Mouse (Mus musculus) ES-E14 (cell line): ENCODE measurements at regions not wholly inside any gene's neighbourhood (a gene's known extent, or its start where the extent isn't known, plus 50 kb on each side); places are given as distances from the start of the nearest gene placed in this dataset.

Experiments
- CHD2 ChIP-seq: IDR thresholded peaks from 2 replicates; pipeline ENCODE4 v1.6.1; 2014; ENCODE audit warnings: mild to moderate bottlenecking, low read depth, low read length, inconsistent platforms
- HCFC1 ChIP-seq: IDR thresholded peaks from 2 replicates; pipeline ENCODE4 v1.6.1; 2012; ENCODE audit warnings: low read length, inconsistent platforms, borderline replicate concordance; ENCODE audit not compliant: insufficient read depth
- MAFK ChIP-seq: IDR thresholded peaks from 2 replicates; pipeline ENCODE4 v1.6.1; 2014; ENCODE audit warnings: mild to moderate bottlenecking, low read depth, low read length, inconsistent platforms; ENCODE audit not compliant: insufficient read depth
- ZC3H11A ChIP-seq: IDR thresholded peaks from 2 replicates; pipeline ENCODE4 v1.6.1; 2012; ENCODE audit warnings: low read depth, mild to moderate bottlenecking, inconsistent platforms, low read length, borderline replicate concordance

DNA sequence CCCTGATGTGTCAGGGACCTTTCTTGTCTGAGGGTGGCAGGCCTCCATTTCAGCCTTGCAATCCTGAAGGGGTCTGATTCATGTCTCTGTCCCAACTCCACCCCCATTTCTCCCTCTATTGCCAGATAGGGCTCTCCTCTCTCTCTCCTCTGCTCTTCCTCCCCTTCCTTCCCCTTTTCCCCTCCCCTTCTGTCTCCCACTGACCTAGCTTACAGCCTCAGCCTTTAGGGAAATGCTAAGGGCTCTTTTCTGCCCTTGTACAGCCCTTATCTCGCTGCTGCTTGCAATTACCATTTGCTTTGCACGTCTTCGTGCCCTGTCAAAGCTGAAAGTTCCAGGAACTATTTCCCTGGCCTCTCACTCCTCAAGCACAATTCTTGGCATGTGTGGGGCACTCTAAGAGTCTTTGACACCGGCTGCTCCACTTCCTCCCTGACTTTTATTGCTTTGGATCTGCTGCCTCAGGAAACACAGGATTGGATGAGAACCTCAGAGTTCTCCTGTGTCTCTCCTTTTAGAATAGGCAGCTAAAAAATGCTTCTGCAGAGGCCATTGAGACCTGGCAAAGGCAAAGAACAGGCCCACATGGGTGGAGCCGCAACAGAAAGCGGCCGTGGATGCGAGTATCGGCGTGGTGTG, 77.9 kb upstream of the Cnksr3 start:
- TF ChIP-seq MAFK = no peak
- no peak for TF ChIP-seq ZC3H11A
- no peak for TF ChIP-seq CHD2
- TF ChIP-seq HCFC1 = no peak
